Mouse (Mus musculus) liver, postnatal 0 days (tissue): ENCODE measurements around the gene Got2. TPM values are rescaled to one million over a fixed set of nuclear protein-coding genes. Genes with fewer than 3 reads are reported as not detected.

Source experiments
- ATAC-seq: fragments of 200-750 bp; cut with Nextera tagmentation; 2 replicates; pipeline ENCODE4 v1.8.0; 2017; ENCODE audit warnings: mild to moderate bottlenecking, moderate library complexity
- DNase-seq: peaks from one replicate; pipeline ENCODE4 v3.0.0-alpha.2; 2016
- H3K27ac ChIP-seq: fragments of 300-500 bp; sonication (generic); 2 replicates; pipeline ENCODE4 v1.5.1; 2014; ENCODE audit warnings: antibody characterized with exemption, moderate library complexity, mild to moderate bottlenecking, low read depth
- H3K27me3 ChIP-seq: fragments of 300-500 bp; sonication (generic); 2 replicates; pipeline ENCODE4 v1.6.1; 2014; ENCODE audit warnings: low read length, control low read depth, mixed read lengths; ENCODE audit not compliant: insufficient read depth
- H3K36me3 ChIP-seq: fragments of 300-500 bp; sonication (generic); replicated peaks from 2 replicates; pipeline ENCODE4 v1.6.1; 2014; ENCODE audit warnings: mild to moderate bottlenecking, control low read depth, low read length, moderate library complexity, mixed read lengths; ENCODE audit not compliant: insufficient read depth
- H3K4me1 ChIP-seq: fragments of 300-500 bp; sonication (generic); 2 replicates; pipeline ENCODE4 v1.6.1; 2014; ENCODE audit warnings: antibody characterized with exemption, mild to moderate bottlenecking, control low read depth; ENCODE audit not compliant: insufficient read depth
- H3K4me2 ChIP-seq: fragments of 300-500 bp; sonication (generic); 2 replicates; pipeline ENCODE4 v1.6.1; 2014; ENCODE audit warnings: low read depth, mild to moderate bottlenecking, low read length, moderate library complexity, mixed read lengths
- H3K4me3 ChIP-seq: fragments of 300-500 bp; sonication (generic); 2 replicates; pipeline ENCODE4 v1.5.1; 2014; ENCODE audit warnings: low read depth, low read length
- H3K9ac ChIP-seq: fragments of 300-500 bp; sonication (generic); replicated peaks from 2 replicates; pipeline ENCODE4 v1.6.1; 2014; ENCODE audit warnings: mild to moderate bottlenecking, moderate library complexity
- H3K9me3 ChIP-seq: fragments of 300-500 bp; sonication (generic); 2 replicates; pipeline ENCODE4 v1.6.1; 2016; ENCODE audit warnings: mild to moderate bottlenecking, control low read depth, low read length, mixed read lengths
- CTCF ChIP-seq: sonication (generic); IDR thresholded peaks from 2 replicates; pipeline ENCODE4 v1.5.1; 2016; ENCODE audit warnings: antibody characterized with exemption, low read depth
- EP300 ChIP-seq: IDR thresholded peaks from 2 replicates; pipeline ENCODE4 v1.6.1; 2016; ENCODE audit warnings: antibody characterized with exemption, low read depth, mild to moderate bottlenecking
- WGBS: fragments of 180-500 bp; shearing (Covaris S2); extraction: QIAGEN DNeasy Blood & Tissue Kit; methylation state at CpG from one replicate; pipeline ENCODE4 v1.1.7; 2014; ENCODE audit not compliant: insufficient replicate concordance; 5-methylcytosine and 5-hydroxymethylcytosine counted together
- polyA plus RNA-seq: library from polyadenylated mRNA; unstranded; fragments of >200 nt; fragmentation: Nextera tagmentation; extraction: Ambion mirVana; gene quantifications from 2 replicates; pipeline ENCODE4 v1.2.1, GENCODE M21; 2015

Got2 gene
- polyA plus RNA-seq = 299 and 308 TPM in 2 replicates

DNA sequence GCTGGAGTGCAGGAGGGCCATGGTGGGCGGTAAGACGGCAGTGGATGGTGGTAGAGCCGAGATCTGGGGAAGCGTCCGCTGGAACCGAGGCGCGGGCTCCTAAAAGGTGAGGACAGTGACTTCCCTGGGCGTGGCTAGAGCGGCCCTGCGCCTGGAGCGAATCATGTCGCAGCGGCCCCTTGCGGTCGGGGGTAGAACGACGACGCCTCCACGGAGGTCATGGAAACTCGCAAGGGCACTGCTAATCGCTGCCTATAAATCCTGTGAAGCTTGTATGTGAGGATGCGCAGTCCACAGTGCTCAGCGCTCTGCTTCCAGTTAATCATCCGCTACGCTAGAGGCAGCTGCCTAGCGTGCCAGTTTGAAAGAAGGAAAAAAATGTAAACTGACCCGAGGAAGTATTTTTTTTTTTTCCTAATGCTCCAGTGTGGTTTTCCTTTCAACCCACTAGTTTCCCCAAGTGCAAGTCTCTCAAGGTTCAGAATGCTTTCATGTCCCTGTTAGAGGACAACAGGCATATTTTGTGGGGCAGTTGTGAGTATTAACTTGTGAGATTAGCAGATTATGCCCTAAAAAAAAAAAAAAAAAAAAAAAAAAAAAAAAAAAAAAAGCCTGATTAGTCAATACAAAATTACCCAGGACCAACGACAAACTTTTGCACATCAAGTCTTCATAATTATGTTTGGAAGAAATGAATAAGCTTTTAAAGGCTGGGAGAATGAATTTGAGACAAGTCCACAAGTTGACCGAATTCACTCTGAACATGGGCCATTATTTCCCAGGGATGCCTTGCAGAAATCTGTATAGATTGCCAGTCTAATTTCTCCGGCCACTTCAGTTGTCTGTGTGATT, at the start of gene Got2:
Gene Got2 (minus strand): TSS at position 263 of the 852 bp plus-strand sequence.
- Histone ChIP-seq H3K4me3 (peak within 1 kb of the TSS; percentile 81), H3K27ac (peak within 1 kb of the TSS; percentile 96), H3K4me1 (peaks cover 9% of the 10 kb centered on the region; the same call in 1 of the 2 replicates), H3K9ac (peak within 1 kb of the TSS; percentile 83), H3K9me3 (no peaks in the 10 kb centered on the region), H3K27me3 (no peaks in the 10 kb centered on the region), H3K4me2 (peak within 1 kb of the TSS; percentile 87), H3K36me3 (no peaks in the 10 kb centered on the region)
- WGBS = 8% methylated on average over 31 of the region's 31 CpGs
- TF ChIP-seq EP300 (no peak), CTCF (peak; percentile 96)
- peak; percentile 96 for DNase-seq
- peak; percentile 82 for ATAC-seq

DNA sequence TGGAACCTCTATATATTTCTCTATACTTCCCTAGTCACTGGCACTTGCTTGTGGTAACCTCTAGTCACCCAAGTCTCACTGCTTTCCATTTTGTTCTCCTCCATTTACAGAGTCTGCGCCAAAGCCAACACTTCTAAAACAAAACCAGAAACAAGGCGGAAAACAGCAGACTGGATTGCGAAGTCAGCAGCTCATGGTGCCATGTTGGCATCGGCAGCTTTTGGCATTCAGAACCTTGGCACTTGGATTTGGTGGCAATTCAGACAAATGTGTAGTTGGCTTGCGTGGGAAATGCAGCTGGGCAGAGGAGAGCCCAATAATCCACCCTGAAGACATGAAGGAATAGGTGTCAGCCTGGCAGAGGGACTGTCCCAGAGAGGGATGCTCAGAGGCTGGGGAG, 44.5 kb upstream of the Got2 start:
- no peak for ATAC-seq
- H3K9me3 ChIP-seq = no peaks in the 10 kb centered on the region
- no peak overlapping the region for H3K4me2 ChIP-seq
- H3K4me1 ChIP-seq = no peaks in the 10 kb centered on the region
- no peak overlapping the region for H3K27ac ChIP-seq
- no peak for TF ChIP-seq CTCF
- no peak for TF ChIP-seq EP300
- DNase-seq = no peak
- no peak overlapping the region for H3K9ac ChIP-seq
- no peaks in the 10 kb centered on the region for H3K36me3 ChIP-seq
- 79% methylated on average over 5 of the region's 5 CpGs for WGBS
- H3K27me3 ChIP-seq = no peaks in the 10 kb centered on the region
- no peak overlapping the region for H3K4me3 ChIP-seq

- no peak for ATAC-seq
- H3K9ac ChIP-seq = no peak overlapping the region
- no peak overlapping the region for H3K4me2 ChIP-seq
- H3K4me3 ChIP-seq = no peak overlapping the region
- no peaks in the 10 kb centered on the region for H3K27me3 ChIP-seq
- TF ChIP-seq CTCF (no peak), EP300 (no peak)
- H3K4me1 ChIP-seq = no peaks in the 10 kb centered on the region
- no peaks in the 10 kb centered on the region for H3K9me3 ChIP-seq
- H3K36me3 ChIP-seq = no peaks in the 10 kb centered on the region
- no peak overlapping the region for H3K27ac ChIP-seq
- no peak for DNase-seq
- WGBS = 68% methylated on average over 4 of the region's 4 CpGs
Observed at GRCm38 (mm10) chr8:95929821-95930220, 41.5 kb upstream of the Got2 start.

- peaks cover 4% of the 10 kb centered on the region; the same call in 1 of the 2 replicates for H3K4me1 ChIP-seq
- no peaks in the 10 kb centered on the region for H3K27me3 ChIP-seq
- TF ChIP-seq CTCF (no peak), EP300 (no peak)
- peak; percentile 50 for ATAC-seq
- no peak overlapping the region for H3K27ac ChIP-seq
- no peaks in the 10 kb centered on the region for H3K9me3 ChIP-seq
- WGBS = 10% methylated on average over 9 of the region's 9 CpGs
- no peak overlapping the region for H3K9ac ChIP-seq
- DNase-seq = peak; percentile 38
- H3K36me3 ChIP-seq = no peaks in the 10 kb centered on the region
- peak overlapping the region; percentile 61 for H3K4me2 ChIP-seq
- no peak overlapping the region for H3K4me3 ChIP-seq
Observed at GRCm38 (mm10) chr8:95916106-95916505, 27.8 kb upstream of the Got2 start.

DNA sequence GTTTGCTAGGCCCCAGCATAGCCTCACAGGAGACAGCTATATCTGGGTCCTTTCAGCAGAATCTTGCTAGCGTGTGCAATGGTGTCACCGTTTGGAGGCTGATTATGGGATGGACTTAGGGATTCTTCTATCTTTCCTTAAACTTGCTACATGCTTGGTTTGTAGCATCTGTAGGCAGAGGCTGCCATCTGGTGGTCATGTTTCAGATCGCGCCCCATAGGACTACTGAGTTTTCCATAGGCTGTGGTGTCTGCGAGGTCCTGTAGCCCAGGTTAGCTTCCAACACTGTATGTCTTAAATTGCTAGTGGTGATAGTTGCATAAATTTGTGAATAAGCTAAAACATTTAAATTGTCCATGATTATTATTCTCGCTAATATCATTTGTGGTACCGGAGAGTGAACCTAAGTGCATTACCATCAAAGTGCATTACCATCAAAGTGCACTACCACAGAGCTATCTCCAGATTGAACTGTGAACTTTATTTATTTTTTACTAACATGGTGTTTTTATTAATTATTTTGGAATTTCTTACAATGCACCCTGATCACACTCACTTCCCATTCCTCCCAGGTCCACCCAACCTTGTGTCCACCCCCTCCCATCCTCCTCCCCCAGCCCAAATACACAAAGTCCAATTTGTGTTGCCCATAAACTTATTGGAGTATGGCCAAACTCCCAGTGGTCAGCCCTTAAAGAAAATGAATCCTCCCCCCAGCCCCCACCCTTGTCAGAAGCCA, 26.7 kb upstream of the Got2 start:
- Histone ChIP-seq H3K4me3 (no peak overlapping the region), H3K27me3 (no peaks in the 10 kb centered on the region), H3K9me3 (no peaks in the 10 kb centered on the region), H3K9ac (no peak overlapping the region), H3K4me1 (peaks cover 4% of the 10 kb centered on the region; the same call in 1 of the 2 replicates), H3K4me2 (no peak overlapping the region), H3K27ac (no peak overlapping the region), H3K36me3 (no peaks in the 10 kb centered on the region)
- ATAC-seq (peak; percentile 59; the same call in 1 of the 2 replicates), DNase-seq (peak; percentile 79)
- 10% methylated on average over 7 of the region's 7 CpGs for WGBS
- TF ChIP-seq EP300 (no peak), CTCF (peak; percentile 92)

GRCm38 (mm10) chr8:95911240-95911639, 22.9 kb upstream of the Got2 start:
- no peak for DNase-seq
- WGBS = 72% methylated on average over 5 of the region's 5 CpGs
- Histone ChIP-seq H3K27me3 (no peaks in the 10 kb centered on the region), H3K36me3 (no peaks in the 10 kb centered on the region), H3K4me2 (no peak overlapping the region), H3K4me3 (no peak overlapping the region), H3K9ac (no peak overlapping the region), H3K9me3 (no peaks in the 10 kb centered on the region), H3K4me1 (peaks cover 3% of the 10 kb centered on the region; the same call in 1 of the 2 replicates), H3K27ac (no peak overlapping the region)
- ATAC-seq = no peak
- no peak for TF ChIP-seq EP300
